Mouse (Mus musculus): Measurements from ENCODE around the gene Lmln. TPM values are rescaled to one million over a fixed set of nuclear protein-coding genes. Genes with fewer than 3 reads are reported as not detected.

The Lmln gene
- polyA plus RNA-seq (2014; fragmentation: Illumina TruSeq; extraction: RNeasy Lipid Tissue Mini Kit (QIAGEN cat#74804); ENCODE audit: low read depth, low replicate concordance), result 5.2 TPM

DNA sequence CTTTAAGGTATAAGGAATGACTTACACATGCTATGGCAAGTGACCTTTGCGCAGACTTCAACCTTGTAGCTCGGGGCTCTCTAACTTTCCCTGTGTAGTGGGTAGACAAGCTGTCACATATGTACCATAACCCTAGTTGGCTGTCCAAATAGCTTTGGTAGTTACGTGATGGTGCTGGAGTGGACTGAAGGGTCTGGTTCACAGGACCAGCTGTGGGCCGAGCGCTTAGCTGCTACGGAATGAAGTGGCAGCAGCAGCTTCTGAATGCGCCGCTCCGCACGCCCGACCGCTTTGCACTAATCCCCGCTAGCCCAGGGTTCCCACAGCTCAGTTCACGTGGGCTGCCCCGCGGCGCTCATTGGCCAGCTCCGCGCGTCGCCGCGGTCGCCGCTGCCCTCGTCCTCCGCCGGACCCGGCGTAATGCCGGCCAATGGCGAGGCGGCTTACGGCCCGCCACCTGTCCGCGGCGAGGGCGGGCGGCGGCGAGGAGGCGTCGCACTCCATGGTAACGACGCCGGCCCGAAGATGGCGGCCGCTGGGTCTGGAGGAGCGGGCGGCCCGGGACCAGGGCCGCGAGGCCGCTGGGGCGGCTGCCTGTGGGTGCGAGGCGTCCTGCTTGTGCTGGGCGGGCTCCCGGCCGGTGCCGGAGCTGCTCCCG lies at the start of gene Lmln:
Gene Lmln, plus strand, starts transcription at position 498 of the 658 bp plus-strand sequence.

DNA sequence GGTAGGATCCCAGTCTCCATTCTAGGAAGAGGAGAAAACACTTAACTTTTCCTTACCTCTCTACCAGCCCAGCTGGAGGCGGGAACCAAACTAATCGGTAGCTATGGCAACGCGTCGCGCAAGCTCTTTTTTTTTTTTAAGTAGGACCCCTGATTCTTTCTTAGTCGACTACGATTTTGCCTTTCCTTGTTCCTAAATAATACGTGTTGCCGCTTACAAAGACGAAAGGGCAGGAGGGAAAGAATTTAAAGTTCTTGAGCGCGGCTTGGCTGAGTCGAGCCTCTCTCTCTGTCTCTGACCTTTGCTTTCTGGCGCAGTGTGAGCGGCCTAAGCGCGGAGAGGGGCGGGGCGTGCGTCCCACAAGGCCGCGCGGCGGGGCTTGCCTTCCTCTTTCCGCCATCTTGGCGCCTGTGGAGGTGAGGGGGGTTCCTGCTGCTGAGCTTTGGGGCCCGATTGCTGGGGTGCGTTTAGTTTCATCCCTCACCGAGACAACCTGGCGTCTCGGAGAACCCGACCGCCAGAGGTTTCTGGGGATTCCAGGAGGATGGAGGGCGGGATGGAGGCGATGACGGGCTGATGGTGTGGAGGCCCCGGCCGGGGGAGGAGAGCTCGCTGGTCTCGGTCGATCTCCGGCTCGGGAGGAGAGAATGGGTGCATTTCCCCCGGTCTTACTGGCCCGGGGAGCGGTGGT lies 6.1 kb upstream of the Lmln start, which contains the start of the genes Iqcg and Rpl35a:
Gene Iqcg, minus strand, starts transcription at position 124 of the 691 bp plus-strand sequence.
Gene Rpl35a, plus strand, starts transcription at position 359 of the 691 bp plus-strand sequence.

Other genes starting within 250 kb of the Lmln start
- gene Fyttd1, start 185.0 kb upstream of the Lmln start, polyA plus RNA-seq (2014; fragmentation: Illumina TruSeq; extraction: RNeasy Lipid Tissue Mini Kit (QIAGEN cat#74804); ENCODE audit: low read depth, low replicate concordance), result 695 TPM
- 19.2 TPM for gene Rubcn, start 184.8 kb upstream of the Lmln start, polyA plus RNA-seq (2014; fragmentation: Illumina TruSeq; extraction: RNeasy Lipid Tissue Mini Kit (QIAGEN cat#74804); ENCODE audit: low read depth, low replicate concordance)
- 21.8 TPM for gene Lrch3, start 148.4 kb upstream of the Lmln start, polyA plus RNA-seq (2014; fragmentation: Illumina TruSeq; extraction: RNeasy Lipid Tissue Mini Kit (QIAGEN cat#74804); ENCODE audit: low read depth, low replicate concordance)
- 192 TPM for gene Iqcg, start 6.3 kb upstream of the Lmln start, polyA plus RNA-seq (2014; fragmentation: Illumina TruSeq; extraction: RNeasy Lipid Tissue Mini Kit (QIAGEN cat#74804); ENCODE audit: low read depth, low replicate concordance)
- 524 TPM for gene Rpl35a, start 6.1 kb upstream of the Lmln start, polyA plus RNA-seq (2014; fragmentation: Illumina TruSeq; extraction: RNeasy Lipid Tissue Mini Kit (QIAGEN cat#74804); ENCODE audit: low read depth, low replicate concordance)
- 13.5 TPM for gene Osbpl11, start 122.5 kb downstream of the Lmln start, polyA plus RNA-seq (2014; fragmentation: Illumina TruSeq; extraction: RNeasy Lipid Tissue Mini Kit (QIAGEN cat#74804); ENCODE audit: low read depth, low replicate concordance)
- gene Snx4, start 188.9 kb downstream of the Lmln start, polyA plus RNA-seq (2014; fragmentation: Illumina TruSeq; extraction: RNeasy Lipid Tissue Mini Kit (QIAGEN cat#74804); ENCODE audit: low read depth, low replicate concordance), result 53.4 TPM